Mouse (Mus musculus): ENCODE results near the gene Ahcyl1. TPM values are rescaled to one million over a fixed set of nuclear protein-coding genes. Genes with fewer than 3 reads are reported as not detected.

The Ahcyl1 gene
- polyA plus RNA-seq, 1 experiment from 2014 or later, result 86.7 TPM

GRCm38 (mm10) chr3:107733329-107733728 is 37.0 kb upstream of the Ahcyl1 start:
- H3K36me3 ChIP-seq, result no peaks in the 10 kb centered on the region
- no peaks in the 10 kb centered on the region for H3K9me3 ChIP-seq
- H3K4me3 ChIP-seq, result no peak overlapping the region
- H3K4me1 ChIP-seq (replicated peaks), result no peaks in the 10 kb centered on the region
- WGBS, result 93% methylated on average over 1 of the region's 1 CpGs
- DNase-seq (ENCODE audit: low spot score), result no peak
- H3K27ac ChIP-seq, result no peak overlapping the region
- no peaks in the 10 kb centered on the region for H3K27me3 ChIP-seq (ENCODE audit: insufficient read depth, poor library complexity, severe bottlenecking)

- Histone ChIP-seq H3K4me3 (no peak overlapping the region), H3K9me3 (no peaks in the 10 kb centered on the region), H3K4me1 (replicated peaks) (no peaks in the 10 kb centered on the region), H3K36me3 (no peaks in the 10 kb centered on the region), H3K27me3 (ENCODE audit: insufficient read depth, poor library complexity, severe bottlenecking) (no peaks in the 10 kb centered on the region), H3K27ac (no peak overlapping the region)
- WGBS, result 81% methylated on average over 2 of the region's 2 CpGs
- no peak for DNase-seq (ENCODE audit: low spot score)
These were observed 33.9 kb upstream of the Ahcyl1 start for GRCm38 (mm10) chr3:107730236-107730635.

- Histone ChIP-seq H3K27me3 (ENCODE audit: insufficient read depth, poor library complexity, severe bottlenecking) (no peaks in the 10 kb centered on the region), H3K4me1 (replicated peaks) (no peaks in the 10 kb centered on the region), H3K4me3 (no peak overlapping the region), H3K9me3 (no peaks in the 10 kb centered on the region), H3K36me3 (no peaks in the 10 kb centered on the region), H3K27ac (no peak overlapping the region)
- WGBS, result 60% methylated on average over 1 of the region's 1 CpGs
- DNase-seq (ENCODE audit: low spot score), result no peak
These were observed 32.1 kb upstream of the Ahcyl1 start for GRCm38 (mm10) chr3:107728509-107728908.

GRCm38 (mm10) chr3:107715971-107716370 is 19.6 kb upstream of the Ahcyl1 start:
- WGBS, result 92% methylated on average over 1 of the region's 1 CpGs
- H3K4me3 ChIP-seq, result no peak overlapping the region
- no peak overlapping the region for H3K27ac ChIP-seq
- no peaks in the 10 kb centered on the region for H3K4me1 ChIP-seq (replicated peaks)
- DNase-seq (ENCODE audit: low spot score), result no peak
- no peaks in the 10 kb centered on the region for H3K27me3 ChIP-seq (ENCODE audit: insufficient read depth, poor library complexity, severe bottlenecking)
- H3K36me3 ChIP-seq, result no peaks in the 10 kb centered on the region
- H3K9me3 ChIP-seq, result no peaks in the 10 kb centered on the region

- H3K27me3 ChIP-seq (ENCODE audit: insufficient read depth, poor library complexity, severe bottlenecking), result no peaks in the 10 kb centered on the region
- H3K4me1 ChIP-seq (replicated peaks), result no peaks in the 10 kb centered on the region
- DNase-seq (ENCODE audit: low spot score), result no peak
- H3K27ac ChIP-seq, result no peak overlapping the region
- H3K4me3 ChIP-seq, result no peak overlapping the region
- H3K36me3 ChIP-seq, result no peaks in the 10 kb centered on the region
- 72% methylated on average over 5 of the region's 5 CpGs for WGBS
- no peaks in the 10 kb centered on the region for H3K9me3 ChIP-seq
These were observed 18.0 kb upstream of the Ahcyl1 start for GRCm38 (mm10) chr3:107714276-107714933.

GRCm38 (mm10) chr3:107712081-107712480 is 15.7 kb upstream of the Ahcyl1 start:
- DNase-seq (ENCODE audit: low spot score), result no peak
- no peaks in the 10 kb centered on the region for H3K36me3 ChIP-seq
- H3K4me1 ChIP-seq (replicated peaks), result no peaks in the 10 kb centered on the region
- 72% methylated on average over 3 of the region's 3 CpGs for WGBS
- H3K9me3 ChIP-seq, result no peaks in the 10 kb centered on the region
- no peaks in the 10 kb centered on the region for H3K27me3 ChIP-seq (ENCODE audit: insufficient read depth, poor library complexity, severe bottlenecking)
- no peak overlapping the region for H3K4me3 ChIP-seq
- no peak overlapping the region for H3K27ac ChIP-seq

- WGBS, result 64% methylated on average over 3 of the region's 3 CpGs
- Histone ChIP-seq H3K4me3 (no peak overlapping the region), H3K4me1 (replicated peaks) (no peaks in the 10 kb centered on the region), H3K27me3 (ENCODE audit: insufficient read depth, poor library complexity, severe bottlenecking) (no peaks in the 10 kb centered on the region), H3K9me3 (no peaks in the 10 kb centered on the region), H3K36me3 (no peaks in the 10 kb centered on the region), H3K27ac (no peak overlapping the region)
- no peak for DNase-seq (ENCODE audit: low spot score)
These were observed 12.8 kb upstream of the Ahcyl1 start for GRCm38 (mm10) chr3:107709156-107709555.

- H3K27ac ChIP-seq, result no peak overlapping the region
- H3K4me1 ChIP-seq (replicated peaks), result no peaks in the 10 kb centered on the region
- no peaks in the 10 kb centered on the region for H3K9me3 ChIP-seq
- no peak overlapping the region for H3K4me3 ChIP-seq
- 95% methylated on average over 4 of the region's 4 CpGs for WGBS
- H3K36me3 ChIP-seq, result no peaks in the 10 kb centered on the region
- H3K27me3 ChIP-seq (ENCODE audit: insufficient read depth, poor library complexity, severe bottlenecking), result no peaks in the 10 kb centered on the region
- no peak for DNase-seq (ENCODE audit: low spot score)
These were observed 10.9 kb upstream of the Ahcyl1 start for GRCm38 (mm10) chr3:107707239-107707638.

- Histone ChIP-seq H3K9me3 (no peaks in the 10 kb centered on the region), H3K4me3 (no peak overlapping the region), H3K27me3 (ENCODE audit: insufficient read depth, poor library complexity, severe bottlenecking) (no peaks in the 10 kb centered on the region), H3K36me3 (no peaks in the 10 kb centered on the region), H3K4me1 (replicated peaks) (no peaks in the 10 kb centered on the region), H3K27ac (no peak overlapping the region)
- no peak for DNase-seq (ENCODE audit: low spot score)
- WGBS, result 65% methylated on average over 2 of the region's 2 CpGs
These were observed 9.8 kb upstream of the Ahcyl1 start for GRCm38 (mm10) chr3:107706164-107706563.

- Histone ChIP-seq H3K4me3 (no peak overlapping the region), H3K27me3 (ENCODE audit: insufficient read depth, poor library complexity, severe bottlenecking) (no peaks in the 10 kb centered on the region), H3K9me3 (no peaks in the 10 kb centered on the region), H3K36me3 (no peaks in the 10 kb centered on the region), H3K4me1 (replicated peaks) (no peaks in the 10 kb centered on the region), H3K27ac (no peak overlapping the region)
- no peak for DNase-seq (ENCODE audit: low spot score)
- WGBS, result 96% methylated on average over 1 of the region's 1 CpGs
These were observed 8.0 kb upstream of the Ahcyl1 start for GRCm38 (mm10) chr3:107704371-107704705.

GRCm38 (mm10) chr3:107703675-107704370 is 7.5 kb upstream of the Ahcyl1 start:
- Histone ChIP-seq H3K36me3 (no peaks in the 10 kb centered on the region), H3K9me3 (no peaks in the 10 kb centered on the region), H3K4me3 (no peak overlapping the region), H3K27ac (no peak overlapping the region), H3K4me1 (replicated peaks) (no peaks in the 10 kb centered on the region), H3K27me3 (ENCODE audit: insufficient read depth, poor library complexity, severe bottlenecking) (no peaks in the 10 kb centered on the region)
- 84% methylated on average over 7 of the region's 7 CpGs for WGBS
- DNase-seq (ENCODE audit: low spot score), result no peak

- WGBS, result 87% methylated on average over 1 of the region's 1 CpGs
These were observed 5.5 kb upstream of the Ahcyl1 start for GRCm38 (mm10) chr3:107701767-107702394.

GRCm38 (mm10) chr3:107700625-107701024 is 4.3 kb upstream of the Ahcyl1 start:
- WGBS, result 88% methylated on average over 2 of the region's 2 CpGs
- no peak for DNase-seq (ENCODE audit: low spot score)
- Histone ChIP-seq H3K9me3 (no peaks in the 10 kb centered on the region), H3K4me1 (replicated peaks) (peaks cover 9% of the 10 kb centered on the region), H3K4me3 (no peak overlapping the region), H3K27ac (no peak overlapping the region), H3K36me3 (no peaks in the 10 kb centered on the region), H3K27me3 (ENCODE audit: insufficient read depth, poor library complexity, severe bottlenecking) (no peaks in the 10 kb centered on the region)

More at GRCm38 (mm10) chr3:107701767-107702394, 5.5 kb upstream of the Ahcyl1 start:
- no peaks in the 10 kb centered on the region for H3K27me3 ChIP-seq (ENCODE audit: insufficient read depth, poor library complexity, severe bottlenecking)
- no peaks in the 10 kb centered on the region for H3K36me3 ChIP-seq
- no peak for DNase-seq (ENCODE audit: low spot score)
- H3K9me3 ChIP-seq, result no peaks in the 10 kb centered on the region
- H3K4me3 ChIP-seq, result no peak overlapping the region
- H3K27ac ChIP-seq, result no peak overlapping the region
- peaks cover 4% of the 10 kb centered on the region for H3K4me1 ChIP-seq (replicated peaks)

Measured in hindbrain, embryonic 10.5 days (tissue).